Comparison of ENCODE assay signal across 16 mouse cellular contexts in genomic region chr11:16864980-16865561, GRCm38 (mm10).
DNase-seq lines count a peak whose midpoint lies in the region; ATAC-seq lines count a peak whose summit lies in the region.
"Had no signal": no experiment of that assay in that cellular context is flagged by ENCODE, and none has a peak within 500 bp of the region (broad histone marks: within the 10 kb centered on the region; RNA-seq: fewer than 3 reads in every experiment).

No protein-coding gene starts in this region.

- WGBS in intestine, embryonic 15.5 days = 32% methylated on average over 3 of the region's 3 CpGs
- WGBS in forebrain, embryonic 11.5 days = 77% methylated on average over 3 of the region's 3 CpGs

- intact Hi-C loops in heart, postnatal 25 days (cut with DNase I) = loop anchor here (10.0 kb wide), 1 partner anchor 110 kb away; the partner anchor contains the start of gene Egfr

- H3K9ac ChIP-seq in intestine, embryonic 15.5 days = no peak overlapping the region
- H3K9ac ChIP-seq in forebrain, embryonic 11.5 days (ENCODE audit: low read length) = no peak overlapping the region
- H3K9ac ChIP-seq: embryonic facial prominence, embryonic 12.5 days; hindbrain, embryonic 13.5 days; midbrain, embryonic 12.5 days; neural tube, embryonic 13.5 days had no signal

- H3K27ac ChIP-seq in intestine, embryonic 15.5 days = no peak overlapping the region
- H3K27ac ChIP-seq in forebrain, embryonic 11.5 days (ENCODE audit: low read depth, low read length) = no peak overlapping the region
- H3K27ac ChIP-seq: embryonic facial prominence, embryonic 12.5 days; hindbrain, embryonic 13.5 days; kidney, postnatal 0 days; midbrain, embryonic 12.5 days; neural tube, embryonic 13.5 days had no signal

- H3K27me3 ChIP-seq in intestine, embryonic 15.5 days (replicated peaks) = no peaks in the 10 kb centered on the region
- no peaks in the 10 kb centered on the region for H3K27me3 ChIP-seq in forebrain, embryonic 11.5 days (ENCODE audit: control insufficient read depth, insufficient read depth, low read length)
- H3K27me3 ChIP-seq: embryonic facial prominence, embryonic 12.5 days; hindbrain, embryonic 13.5 days; midbrain, embryonic 12.5 days; neural tube, embryonic 13.5 days had no signal

- no peak overlapping the region for H3K4me3 ChIP-seq in intestine, embryonic 15.5 days (replicated peaks)
- H3K4me3 ChIP-seq in forebrain, embryonic 11.5 days (ENCODE audit: low read depth, low read length) = no peak overlapping the region
- H3K4me3 ChIP-seq: embryonic facial prominence, embryonic 12.5 days; hindbrain, embryonic 13.5 days; midbrain, embryonic 12.5 days; neural tube, embryonic 13.5 days had no signal

- peak; percentile 77 for ATAC-seq in intestine, embryonic 15.5 days
- ATAC-seq in forebrain, embryonic 11.5 days (replicated peaks; ENCODE audit: low FRiP score) = no peak

- DNase-seq in heart, adult 18-20 months = peak; percentile 49 to 54
- no peak for DNase-seq in heart, postnatal 25 days (ENCODE audit: low spot score)
- peak; percentile 44 for DNase-seq in NIH3T3 (ENCODE audit: low read depth)
- DNase-seq in heart, adult 9 months (ENCODE audit: low spot score in 2 of 2) = peak; percentile 22 to 34
- no peak for DNase-seq in adrenal gland, adult (ENCODE audit: inconsistent age in 2 of 2, low spot score in 1 of 2)
- DNase-seq in thymus, postnatal 14 days = no peak
- DNase-seq in forebrain, embryonic 11.5 days (ENCODE audit: low spot score) = no peak
- DNase-seq: adrenal gland, postnatal 10 days; B cell, adult 2 months; cerebellum, adult 11 months had no signal

- H3K36me3 ChIP-seq in intestine, embryonic 15.5 days = no peaks in the 10 kb centered on the region
- H3K36me3 ChIP-seq in forebrain, embryonic 11.5 days (ENCODE audit: control insufficient read depth, insufficient read depth, low read length) = no peaks in the 10 kb centered on the region
- H3K36me3 ChIP-seq: embryonic facial prominence, embryonic 12.5 days; hindbrain, embryonic 13.5 days; midbrain, embryonic 12.5 days; neural tube, embryonic 13.5 days had no signal

- H3K4me2 ChIP-seq in intestine, embryonic 15.5 days (replicated peaks) = no peak overlapping the region
- no peak overlapping the region for H3K4me2 ChIP-seq in forebrain, embryonic 11.5 days (ENCODE audit: low read depth, low read length, severe bottlenecking)
- H3K4me2 ChIP-seq: embryonic facial prominence, embryonic 12.5 days; hindbrain, embryonic 13.5 days; midbrain, embryonic 12.5 days; neural tube, embryonic 13.5 days had no signal

- H3K9me3 ChIP-seq in intestine, embryonic 15.5 days = no peaks in the 10 kb centered on the region
- H3K9me3 ChIP-seq in forebrain, embryonic 11.5 days (ENCODE audit: control insufficient read depth, low read length) = no peaks in the 10 kb centered on the region
- H3K9me3 ChIP-seq: embryonic facial prominence, embryonic 12.5 days; hindbrain, embryonic 13.5 days; midbrain, embryonic 12.5 days; neural tube, embryonic 13.5 days had no signal

- H3K4me1 ChIP-seq in intestine, embryonic 15.5 days (replicated peaks) = peaks cover 3% of the 10 kb centered on the region; the same call in 1 of the 2 replicates
- no peaks in the 10 kb centered on the region for H3K4me1 ChIP-seq in forebrain, embryonic 11.5 days (replicated peaks; ENCODE audit: control insufficient read depth, insufficient read depth, low read length)
- H3K4me1 ChIP-seq: embryonic facial prominence, embryonic 12.5 days; midbrain, embryonic 12.5 days; neural tube, embryonic 13.5 days had no signal

Comparison
In these comparisons a context has a peak if more than half of its experiments do, and no peak if none do; other contexts are left out.
1. DNase-seq: peak in heart, adult 18-20 months (2 of 2), NIH3T3 (single experiment) and heart, adult 9 months (2 of 2); none in heart, postnatal 25 days (single experiment), adrenal gland, adult (0 of 2), thymus, postnatal 14 days (single experiment) and forebrain, embryonic 11.5 days (single experiment).